Mouse (Mus musculus): ENCODE measurements around the gene Micu1.
A peak's percentile ranks its signal among the peaks of the same experiment; 100 is the strongest.
"Not testable (repeated sequence)": the region's sequence is repeated elsewhere in the genome, so short reads cannot be mapped to it uniquely, and the experiment has no call there.

Gene Micu1

GRCm38 (mm10) chr10:59861201-59861600 lies 158.9 kb downstream of the Micu1 start:
- DNase-seq = no peak

- DNase-seq = no peak
These were observed 160.7 kb downstream of the Micu1 start for GRCm38 (mm10) chr10:59862816-59863440.

GRCm38 (mm10) chr10:59863620-59864019 lies 161.3 kb downstream of the Micu1 start:
- no peak for DNase-seq

- no peak for DNase-seq
These were observed 162.1 kb downstream of the Micu1 start for GRCm38 (mm10) chr10:59864232-59864875.

GRCm38 (mm10) chr10:59864884-59865726 lies 162.8 kb downstream of the Micu1 start:
- peak; percentile 76 for DNase-seq

GRCm38 (mm10) chr10:59868266-59868665 lies 166.0 kb downstream of the Micu1 start:
- DNase-seq = no peak

GRCm38 (mm10) chr10:59870038-59870437 lies 167.8 kb downstream of the Micu1 start:
- DNase-seq = no peak

GRCm38 (mm10) chr10:59872651-59873050 lies 170.4 kb downstream of the Micu1 start:
- not testable (repeated sequence) for DNase-seq

GRCm38 (mm10) chr10:59873206-59873605 lies 170.9 kb downstream of the Micu1 start:
- no peak for DNase-seq

GRCm38 (mm10) chr10:59873613-59874012 lies 171.3 kb downstream of the Micu1 start:
- DNase-seq = no peak

GRCm38 (mm10) chr10:59875396-59875795 lies 173.1 kb downstream of the Micu1 start:
- no peak for DNase-seq

- DNase-seq = not testable (repeated sequence)
These were observed 174.4 kb downstream of the Micu1 start for GRCm38 (mm10) chr10:59876698-59877097.

GRCm38 (mm10) chr10:59877421-59878117 lies 175.3 kb downstream of the Micu1 start:
- DNase-seq = no peak

GRCm38 (mm10) chr10:59878823-59879222 lies 176.5 kb downstream of the Micu1 start:
- no peak for DNase-seq

GRCm38 (mm10) chr10:59879255-59880028 lies 177.2 kb downstream of the Micu1 start, which contains the start of gene Dnajb12:
Gene Dnajb12 (plus strand): TSS chr10:59879556.
- peak; percentile 94 for DNase-seq

- no peak for DNase-seq
These were observed 177.7 kb downstream of the Micu1 start for GRCm38 (mm10) chr10:59880029-59880386.

GRCm38 (mm10) chr10:59880837-59881236 lies 178.6 kb downstream of the Micu1 start:
- DNase-seq = no peak

GRCm38 (mm10) chr10:59884327-59885173 lies 182.3 kb downstream of the Micu1 start:
- no peak for DNase-seq

GRCm38 (mm10) chr10:59885174-59886080 lies 183.2 kb downstream of the Micu1 start:
- DNase-seq = no peak

GRCm38 (mm10) chr10:59886081-59886466 lies 183.8 kb downstream of the Micu1 start:
- DNase-seq = no peak

Data from cerebellum, adult 11 months (tissue).